Mouse (Mus musculus) kidney, embryonic 16.5 days (tissue): ENCODE data around the gene Inpp4a. TPM values are rescaled to one million over a fixed set of nuclear protein-coding genes. Genes with fewer than 3 reads are reported as not detected.

Experiments
- ATAC-seq: fragments of 200-750 bp; cut with Nextera tagmentation; 2 replicates; pipeline ENCODE4 v1.8.0; 2017; ENCODE audit warnings: moderate TSS enrichment; ENCODE audit not compliant: low FRiP score, low TSS enrichment
- H3K27ac ChIP-seq: fragments of 300-500 bp; sonication (generic); 2 replicates; pipeline ENCODE4 v1.5.1; 2014; ENCODE audit warnings: low read length
- H3K27me3 ChIP-seq: fragments of 300-500 bp; sonication (generic); 2 replicates; pipeline ENCODE4 v1.6.1; 2014; ENCODE audit warnings: low read length, control low read depth, mixed read lengths; ENCODE audit not compliant: insufficient read depth
- H3K36me3 ChIP-seq: fragments of 300-500 bp; sonication (generic); 2 replicates; pipeline ENCODE4 v1.6.1; 2014; ENCODE audit warnings: low read length, control low read depth, mixed read lengths; ENCODE audit not compliant: insufficient read depth
- H3K4me1 ChIP-seq: fragments of 300-500 bp; sonication (generic); 2 replicates; pipeline ENCODE4 v1.6.1; 2014; ENCODE audit warnings: low read length, control low read depth, mixed read lengths; ENCODE audit not compliant: insufficient read depth
- H3K4me2 ChIP-seq: fragments of 300-500 bp; sonication (generic); replicated peaks from 2 replicates; pipeline ENCODE4 v1.6.1; 2014; ENCODE audit warnings: low read depth, low read length
- H3K4me3 ChIP-seq: fragments of 300-500 bp; sonication (generic); 2 replicates; pipeline ENCODE4 v1.5.1; 2014; ENCODE audit warnings: mild to moderate bottlenecking, low read length
- H3K9ac ChIP-seq: fragments of 300-500 bp; sonication (generic); replicated peaks from 2 replicates; pipeline ENCODE4 v1.6.1; 2014; ENCODE audit warnings: low read length
- H3K9me3 ChIP-seq: fragments of 300-500 bp; sonication (generic); 2 replicates; pipeline ENCODE4 v1.6.1; 2016; ENCODE audit warnings: low read length, control low read depth
- WGBS: fragments of 180-500 bp; shearing (Covaris S2); extraction: QIAGEN DNeasy Blood & Tissue Kit; methylation state at CpG from one replicate; pipeline ENCODE4 v1.1.7; 2014; 5-methylcytosine and 5-hydroxymethylcytosine counted together
- polyA plus RNA-seq: library from polyadenylated mRNA; unstranded; fragments of >200 nt; fragmentation: Nextera tagmentation; extraction: Ambion mirVana; gene quantifications from 2 replicates; pipeline ENCODE4 v1.2.1, GENCODE M21; 2015

Gene Inpp4a
- polyA plus RNA-seq, 1 experiment from 2014 or later, result 19.2 TPM

- peaks cover 21% of the 10 kb centered on the region; the same call in 1 of the 2 replicates for H3K36me3 ChIP-seq
- WGBS, result 95% methylated on average over 10 of the region's 10 CpGs
- no peak for ATAC-seq
Observed at GRCm38 (mm10) chr1:37368125-37368524, 68.5 kb downstream of the Inpp4a start.

GRCm38 (mm10) chr1:37368768-37369385 is 69.2 kb downstream of the Inpp4a start:
- no peak for ATAC-seq
- Histone ChIP-seq H3K27ac (no peak overlapping the region), H3K4me2 (no peak overlapping the region), H3K4me3 (no peak overlapping the region), H3K4me1 (no peaks in the 10 kb centered on the region), H3K9me3 (no peaks in the 10 kb centered on the region), H3K27me3 (no peaks in the 10 kb centered on the region), H3K36me3 (peaks cover 21% of the 10 kb centered on the region; the same call in 1 of the 2 replicates), H3K9ac (no peak overlapping the region)
- WGBS, result 86% methylated on average over 7 of the region's 7 CpGs

More at GRCm38 (mm10) chr1:37368125-37368524, 68.5 kb downstream of the Inpp4a start:
- H3K4me1 ChIP-seq, result no peaks in the 10 kb centered on the region
- no peak overlapping the region for H3K9ac ChIP-seq
- no peak overlapping the region for H3K4me3 ChIP-seq
- H3K4me2 ChIP-seq, result no peak overlapping the region
- no peak overlapping the region for H3K27ac ChIP-seq
- H3K27me3 ChIP-seq, result no peaks in the 10 kb centered on the region
- H3K9me3 ChIP-seq, result no peaks in the 10 kb centered on the region

- Histone ChIP-seq H3K4me1 (no peaks in the 10 kb centered on the region), H3K36me3 (peaks cover 10% of the 10 kb centered on the region), H3K27me3 (no peaks in the 10 kb centered on the region), H3K9ac (no peak overlapping the region), H3K4me3 (no peak overlapping the region), H3K27ac (no peak overlapping the region), H3K4me2 (no peak overlapping the region), H3K9me3 (no peaks in the 10 kb centered on the region)
- ATAC-seq, result no peak
- 90% methylated on average over 8 of the region's 8 CpGs for WGBS
Observed at GRCm38 (mm10) chr1:37376177-37376576, 76.5 kb downstream of the Inpp4a start.

- ATAC-seq, result no peak
- 0 out of 2 replicates have a peak, but pooled peaks cover under 1% of the 10 kb centered on the region for H3K4me1 ChIP-seq
- H3K9me3 ChIP-seq, result no peaks in the 10 kb centered on the region
- no peak overlapping the region for H3K4me2 ChIP-seq
- no peaks in the 10 kb centered on the region for H3K27me3 ChIP-seq
- WGBS, result 95% methylated on average over 2 of the region's 2 CpGs
- no peak overlapping the region for H3K4me3 ChIP-seq
- no peak overlapping the region for H3K27ac ChIP-seq
- H3K9ac ChIP-seq, result no peak overlapping the region
- H3K36me3 ChIP-seq, result peaks cover 10% of the 10 kb centered on the region
Observed at GRCm38 (mm10) chr1:37376751-37377150, 77.1 kb downstream of the Inpp4a start.

GRCm38 (mm10) chr1:37378095-37378494 is 78.4 kb downstream of the Inpp4a start:
- H3K4me3 ChIP-seq, result no peak overlapping the region
- 89% methylated on average over 5 of the region's 5 CpGs for WGBS

GRCm38 (mm10) chr1:37379536-37379935 is 79.9 kb downstream of the Inpp4a start:
- WGBS, result 63% methylated on average over 4 of the region's 4 CpGs

More at GRCm38 (mm10) chr1:37378095-37378494, 78.4 kb downstream of the Inpp4a start:
- no peaks in the 10 kb centered on the region for H3K9me3 ChIP-seq
- H3K27ac ChIP-seq, result no peak overlapping the region
- H3K4me2 ChIP-seq, result no peak overlapping the region
- no peaks in the 10 kb centered on the region for H3K27me3 ChIP-seq
- peaks cover 4% of the 10 kb centered on the region; the same call in 1 of the 2 replicates for H3K4me1 ChIP-seq
- no peak for ATAC-seq
- H3K36me3 ChIP-seq, result peaks cover 10% of the 10 kb centered on the region
- H3K9ac ChIP-seq, result no peak overlapping the region

GRCm38 (mm10) chr1:37380913-37381312 is 81.2 kb downstream of the Inpp4a start:
- peaks cover 10% of the 10 kb centered on the region for H3K36me3 ChIP-seq

More at GRCm38 (mm10) chr1:37379536-37379935, 79.9 kb downstream of the Inpp4a start:
- ATAC-seq, result no peak
- peaks cover 4% of the 10 kb centered on the region; the same call in 1 of the 2 replicates for H3K4me1 ChIP-seq
- no peak overlapping the region for H3K9ac ChIP-seq
- no peak overlapping the region for H3K4me3 ChIP-seq
- H3K4me2 ChIP-seq, result no peak overlapping the region
- peaks cover 10% of the 10 kb centered on the region for H3K36me3 ChIP-seq
- no peaks in the 10 kb centered on the region for H3K9me3 ChIP-seq
- no peak overlapping the region for H3K27ac ChIP-seq
- H3K27me3 ChIP-seq, result no peaks in the 10 kb centered on the region

GRCm38 (mm10) chr1:37384304-37384703 is 84.6 kb downstream of the Inpp4a start:
- no peaks in the 10 kb centered on the region for H3K9me3 ChIP-seq
- peaks cover 4% of the 10 kb centered on the region; the same call in 1 of the 2 replicates for H3K36me3 ChIP-seq
- no peak overlapping the region for H3K4me3 ChIP-seq
- WGBS, result 89% methylated on average over 3 of the region's 3 CpGs
- no peaks in the 10 kb centered on the region for H3K27me3 ChIP-seq
- no peak for ATAC-seq
- H3K9ac ChIP-seq, result no peak overlapping the region
- peaks cover 4% of the 10 kb centered on the region; the same call in 1 of the 2 replicates for H3K4me1 ChIP-seq
- H3K27ac ChIP-seq, result no peak overlapping the region
- H3K4me2 ChIP-seq, result no peak overlapping the region

More at GRCm38 (mm10) chr1:37380913-37381312, 81.2 kb downstream of the Inpp4a start:
- no peak overlapping the region for H3K9ac ChIP-seq
- H3K4me3 ChIP-seq, result no peak overlapping the region
- no peak for ATAC-seq
- no peak overlapping the region for H3K27ac ChIP-seq
- no peaks in the 10 kb centered on the region for H3K27me3 ChIP-seq
- H3K4me2 ChIP-seq, result no peak overlapping the region
- H3K9me3 ChIP-seq, result no peaks in the 10 kb centered on the region
- H3K4me1 ChIP-seq, result peaks cover 4% of the 10 kb centered on the region; the same call in 1 of the 2 replicates
- WGBS, result 90% methylated on average over 5 of the region's 5 CpGs

- no peak for ATAC-seq
- H3K4me1 ChIP-seq, result peaks cover 4% of the 10 kb centered on the region; the same call in 1 of the 2 replicates
- H3K4me2 ChIP-seq, result no peak overlapping the region
- no peak overlapping the region for H3K27ac ChIP-seq
- H3K9me3 ChIP-seq, result no peaks in the 10 kb centered on the region
- H3K4me3 ChIP-seq, result no peak overlapping the region
- no peaks in the 10 kb centered on the region for H3K27me3 ChIP-seq
- no peak overlapping the region for H3K9ac ChIP-seq
- no peaks in the 10 kb centered on the region for H3K36me3 ChIP-seq
- 84% methylated on average over 7 of the region's 7 CpGs for WGBS
Observed at GRCm38 (mm10) chr1:37386448-37386971, 86.8 kb downstream of the Inpp4a start.

- Histone ChIP-seq H3K9me3 (no peaks in the 10 kb centered on the region), H3K4me3 (no peak overlapping the region), H3K27me3 (no peaks in the 10 kb centered on the region), H3K9ac (no peak overlapping the region), H3K27ac (no peak overlapping the region), H3K4me2 (no peak overlapping the region), H3K4me1 (no peaks in the 10 kb centered on the region), H3K36me3 (no peaks in the 10 kb centered on the region)
- no peak for ATAC-seq
- whole genome bisulfite sequencing, result 85% methylated on average over 5 of the region's 5 CpGs
Observed at GRCm38 (mm10) chr1:37393174-37393573, 93.5 kb downstream of the Inpp4a start.
